Mouse (Mus musculus) heart, embryonic 15.5 days (tissue): ENCODE measurements at regions not wholly inside any gene's neighbourhood (a gene's known extent, or its start where the extent isn't known, plus 50 kb on each side); places are given as distances from the start of the nearest gene placed in this dataset.

Source experiments
- ATAC-seq: fragments of 200-750 bp; cut with Nextera tagmentation; replicated peaks from 2 replicates; pipeline ENCODE4 v1.8.0; 2017; ENCODE audit warnings: low read depth, moderate TSS enrichment; ENCODE audit not compliant: insufficient number of reproducible peaks, insufficient read depth, low FRiP score
- H3K27ac ChIP-seq: fragments of 300-500 bp; sonication (generic); 2 replicates; pipeline ENCODE4 v1.5.1; 2015; ENCODE audit warnings: mild to moderate bottlenecking, inconsistent platforms
- H3K27me3 ChIP-seq: fragments of 300-500 bp; sonication (generic); 2 replicates; pipeline ENCODE4 v1.6.1; 2015; ENCODE audit warnings: inconsistent platforms
- H3K36me3 ChIP-seq: fragments of 300-500 bp; sonication (generic); 2 replicates; pipeline ENCODE4 v1.6.1; 2015; ENCODE audit warnings: mild to moderate bottlenecking, inconsistent platforms
- H3K4me1 ChIP-seq: fragments of 300-500 bp; sonication (generic); replicated peaks from 2 replicates; pipeline ENCODE4 v1.6.1; 2015; ENCODE audit warnings: inconsistent platforms
- H3K4me2 ChIP-seq: fragments of 300-500 bp; sonication (generic); 2 replicates; pipeline ENCODE4 v1.6.1; 2015; ENCODE audit warnings: inconsistent platforms, mild to moderate bottlenecking, moderate library complexity
- H3K4me3 ChIP-seq: fragments of 300-500 bp; sonication (generic); 2 replicates; pipeline ENCODE4 v1.5.1; 2015; ENCODE audit warnings: mild to moderate bottlenecking, inconsistent platforms
- H3K9ac ChIP-seq: fragments of 300-500 bp; sonication (generic); 2 replicates; pipeline ENCODE4 v1.6.1; 2015; ENCODE audit warnings: mild to moderate bottlenecking, inconsistent platforms
- H3K9me3 ChIP-seq: fragments of 300-500 bp; sonication (generic); replicated peaks from 2 replicates; pipeline ENCODE4 v1.6.1; 2016; ENCODE audit warnings: inconsistent platforms
- WGBS: fragments of 180-500 bp; shearing (Covaris S2); methylation state at CpG from one replicate; pipeline ENCODE4 v1.1.7; 2015; ENCODE audit warnings: mixed read lengths; 5-methylcytosine and 5-hydroxymethylcytosine counted together

DNA sequence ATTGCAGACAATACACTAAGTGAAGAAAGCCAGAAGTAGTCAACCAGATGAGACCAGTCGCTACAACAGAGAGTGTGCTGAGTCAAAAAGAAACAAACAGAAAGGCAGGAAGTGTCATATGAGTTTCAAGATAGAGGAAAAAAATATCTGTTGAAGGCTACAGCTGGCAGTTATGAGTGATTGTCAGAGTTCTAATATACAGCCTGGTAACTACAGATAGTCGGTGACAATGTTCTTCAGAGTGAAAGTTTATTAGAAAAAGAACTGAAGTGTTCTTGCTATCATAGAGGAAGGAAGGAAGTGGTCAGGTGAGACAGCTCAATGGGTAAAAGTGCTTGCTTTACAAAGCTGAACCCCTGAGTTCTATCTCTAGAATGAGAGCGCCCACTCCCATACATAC, 499.1 kb downstream of the Adgrl2 start:
- Histone ChIP-seq H3K4me2 (no peak overlapping the region), H3K4me1 (no peaks in the 10 kb centered on the region), H3K27me3 (no peaks in the 10 kb centered on the region), H3K27ac (no peak overlapping the region), H3K4me3 (no peak overlapping the region), H3K9me3 (no peaks in the 10 kb centered on the region), H3K36me3 (no peaks in the 10 kb centered on the region), H3K9ac (no peak overlapping the region)
- ATAC-seq, result no peak
- WGBS, result 74% methylated on average over 3 of the region's 3 CpGs

DNA sequence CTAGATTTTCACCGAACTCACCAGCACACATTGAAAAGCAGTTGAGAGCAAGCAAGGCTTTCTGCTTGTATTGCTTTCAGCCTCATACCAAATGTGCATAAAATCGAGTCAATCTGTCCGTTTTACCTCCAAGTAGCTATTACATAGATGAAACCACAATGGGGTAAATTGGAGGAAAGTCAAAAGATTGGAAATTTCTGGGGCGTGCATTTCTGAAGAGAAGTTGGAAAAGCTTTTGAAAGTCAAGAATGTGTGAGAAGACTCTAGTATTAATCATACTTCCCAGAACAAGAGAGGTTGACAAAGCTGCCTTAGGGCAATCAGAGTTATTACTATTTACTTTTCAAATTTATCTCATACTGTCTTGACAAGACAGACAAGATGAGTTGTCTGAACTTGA, 501.2 kb downstream of the Adgrl2 start:
- H3K27ac ChIP-seq, result no peak overlapping the region
- WGBS, result 70% methylated on average over 4 of the region's 4 CpGs
- no peaks in the 10 kb centered on the region for H3K36me3 ChIP-seq
- H3K9ac ChIP-seq, result no peak overlapping the region
- H3K27me3 ChIP-seq, result no peaks in the 10 kb centered on the region
- H3K9me3 ChIP-seq, result no peaks in the 10 kb centered on the region
- no peak for ATAC-seq
- H3K4me3 ChIP-seq, result no peak overlapping the region
- H3K4me1 ChIP-seq, result no peaks in the 10 kb centered on the region
- H3K4me2 ChIP-seq, result no peak overlapping the region

DNA sequence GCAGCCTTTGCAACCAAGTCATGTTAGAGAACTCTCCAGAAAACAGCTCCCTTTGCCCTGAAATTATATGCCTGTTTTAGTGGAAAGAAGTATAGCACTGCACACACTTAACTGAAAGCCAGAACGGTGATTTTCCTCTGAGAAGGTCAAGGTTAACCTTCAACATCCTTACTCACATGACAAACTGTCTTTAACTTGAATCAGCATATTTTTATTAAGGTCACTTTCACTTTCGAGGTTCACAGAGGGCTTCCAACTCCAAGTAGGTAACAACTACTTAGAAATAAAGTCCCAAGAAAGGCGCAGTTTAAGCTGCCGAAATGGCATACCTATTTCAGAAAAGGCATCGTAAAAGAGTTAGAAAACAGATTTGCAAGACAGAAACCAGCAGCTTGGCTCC, 502.4 kb downstream of the Adgrl2 start:
- no peaks in the 10 kb centered on the region for H3K9me3 ChIP-seq
- H3K4me3 ChIP-seq, result no peak overlapping the region
- no peak overlapping the region for H3K9ac ChIP-seq
- H3K4me2 ChIP-seq, result no peak overlapping the region
- H3K4me1 ChIP-seq, result no peaks in the 10 kb centered on the region
- no peaks in the 10 kb centered on the region for H3K27me3 ChIP-seq
- 79% methylated on average over 5 of the region's 5 CpGs for WGBS
- H3K27ac ChIP-seq, result no peak overlapping the region
- no peaks in the 10 kb centered on the region for H3K36me3 ChIP-seq
- ATAC-seq, result no peak

DNA sequence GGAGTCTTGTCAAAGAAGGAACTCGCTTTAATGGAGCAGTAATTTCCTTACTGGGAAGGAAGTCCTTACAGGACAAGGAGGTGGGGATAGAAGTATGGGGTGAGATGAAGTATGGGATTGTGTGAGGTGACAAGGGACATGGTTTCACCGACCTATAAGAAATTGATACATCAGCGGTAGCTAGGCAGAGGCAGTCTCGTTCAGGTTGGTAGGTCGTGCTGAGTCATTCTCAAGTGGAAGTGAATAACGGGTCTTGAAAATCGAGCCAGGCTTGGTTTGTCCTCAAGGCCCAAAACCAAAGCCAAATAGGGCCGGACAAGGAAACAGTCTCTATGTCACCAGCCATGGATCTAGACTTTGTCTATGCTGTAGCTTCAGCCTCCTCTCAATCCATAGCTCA, 514.5 kb downstream of the Adgrl2 start:
- Histone ChIP-seq H3K4me2 (no peak overlapping the region), H3K4me3 (no peak overlapping the region), H3K4me1 (no peaks in the 10 kb centered on the region), H3K36me3 (no peaks in the 10 kb centered on the region), H3K27me3 (no peaks in the 10 kb centered on the region), H3K9ac (no peak overlapping the region), H3K27ac (no peak overlapping the region), H3K9me3 (no peaks in the 10 kb centered on the region)
- no peak for ATAC-seq
- WGBS, result 84% methylated on average over 8 of the region's 8 CpGs

DNA sequence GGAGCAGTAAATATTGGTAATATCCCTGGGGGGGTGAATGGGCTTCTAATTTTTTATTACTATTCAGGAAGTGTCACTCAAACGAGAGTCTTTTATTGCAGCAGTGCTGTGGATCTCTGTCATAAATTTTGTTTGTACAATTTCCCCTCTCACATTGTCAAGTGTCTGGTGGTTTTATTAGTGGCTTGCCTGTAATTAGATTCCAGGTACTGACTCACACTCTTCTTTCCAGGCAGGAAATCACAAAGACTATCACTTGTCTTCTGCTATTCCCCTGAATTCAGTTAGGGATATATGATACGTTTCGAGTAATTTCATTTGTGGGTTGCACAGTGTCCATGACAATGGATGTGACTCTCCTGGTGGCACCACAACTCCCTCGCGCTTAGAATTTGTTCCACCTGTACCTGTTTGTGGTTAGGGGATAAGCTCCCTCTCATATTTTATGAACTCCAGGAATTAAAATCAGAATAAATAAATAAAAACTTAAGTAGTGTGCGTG, 517.4 kb downstream of the Adgrl2 start:
- H3K27ac ChIP-seq, result no peak overlapping the region
- no peaks in the 10 kb centered on the region for H3K4me1 ChIP-seq
- WGBS, result 86% methylated on average over 6 of the region's 6 CpGs
- H3K4me3 ChIP-seq, result no peak overlapping the region
- no peaks in the 10 kb centered on the region for H3K9me3 ChIP-seq
- no peak overlapping the region for H3K4me2 ChIP-seq
- H3K27me3 ChIP-seq, result no peaks in the 10 kb centered on the region
- ATAC-seq, result no peak
- no peaks in the 10 kb centered on the region for H3K36me3 ChIP-seq
- no peak overlapping the region for H3K9ac ChIP-seq

DNA sequence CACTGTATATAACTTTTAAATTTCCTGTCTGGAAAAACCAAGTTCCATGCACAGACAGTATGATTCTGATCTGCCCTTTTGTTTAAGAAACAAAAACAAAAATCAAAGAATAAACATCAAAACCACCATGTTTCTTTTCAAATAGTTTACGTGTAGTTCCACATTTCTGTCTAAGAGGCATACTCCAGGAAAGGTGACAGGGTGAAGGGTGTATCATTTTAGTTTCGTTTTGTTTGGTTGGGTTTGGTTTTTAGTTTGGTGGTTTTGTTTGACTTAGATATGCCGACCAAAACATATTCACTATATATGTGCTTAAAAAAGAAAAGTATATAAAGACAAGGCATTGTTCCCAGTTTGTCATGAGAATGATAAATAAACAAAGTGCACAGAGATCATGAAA, 524.9 kb downstream of the Adgrl2 start:
- Histone ChIP-seq H3K4me3 (no peak overlapping the region), H3K4me2 (no peak overlapping the region), H3K27ac (no peak overlapping the region), H3K9me3 (no peaks in the 10 kb centered on the region), H3K36me3 (no peaks in the 10 kb centered on the region), H3K9ac (no peak overlapping the region), H3K27me3 (no peaks in the 10 kb centered on the region), H3K4me1 (no peaks in the 10 kb centered on the region)
- WGBS, result 77% methylated on average over 3 of the region's 3 CpGs
- ATAC-seq, result no peak

DNA sequence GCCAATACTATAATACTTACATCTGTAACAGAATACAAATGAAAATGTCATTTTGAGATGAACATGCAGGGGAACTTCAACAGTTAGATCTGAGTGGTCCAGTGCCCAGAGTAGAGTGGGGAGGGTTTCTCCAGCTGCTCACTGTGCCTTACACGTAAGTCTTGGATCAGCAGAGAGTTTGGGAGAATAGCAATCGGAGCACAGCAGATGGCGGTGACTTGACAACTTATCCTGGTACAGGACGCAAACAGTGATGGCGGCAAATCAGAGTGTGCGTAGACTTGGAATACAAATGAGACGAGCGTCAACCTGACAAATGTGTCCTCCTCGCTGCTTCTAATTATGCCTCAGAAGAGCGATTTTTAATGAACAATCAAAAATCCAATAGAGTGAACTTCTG, 527.6 kb downstream of the Adgrl2 start:
- Histone ChIP-seq H3K4me1 (no peaks in the 10 kb centered on the region), H3K9me3 (no peaks in the 10 kb centered on the region), H3K27ac (no peak overlapping the region), H3K4me3 (no peak overlapping the region), H3K36me3 (no peaks in the 10 kb centered on the region), H3K4me2 (no peak overlapping the region), H3K27me3 (no peaks in the 10 kb centered on the region), H3K9ac (no peak overlapping the region)
- WGBS, result 86% methylated on average over 10 of the region's 10 CpGs
- no peak for ATAC-seq

DNA sequence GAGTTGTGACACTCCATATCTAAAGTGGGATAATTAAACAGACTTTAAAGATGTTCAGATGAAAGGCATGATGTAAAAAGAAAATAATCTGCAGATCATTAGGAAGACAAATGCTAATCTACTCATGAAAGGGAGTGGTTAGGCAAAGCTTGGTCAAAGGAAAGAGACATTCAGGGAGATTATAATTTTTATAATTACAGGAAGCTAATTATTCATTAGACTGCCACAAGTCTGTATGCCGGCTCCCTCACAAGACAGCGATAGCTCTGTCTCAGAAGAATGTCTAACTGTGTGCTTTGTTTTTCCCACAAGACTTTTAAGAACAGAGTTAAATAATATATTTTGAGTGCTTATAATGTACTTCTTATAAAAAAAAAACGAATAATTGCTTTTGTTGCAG, 541.5 kb downstream of the Adgrl2 start:
- H3K36me3 ChIP-seq, result no peaks in the 10 kb centered on the region
- H3K4me1 ChIP-seq, result no peaks in the 10 kb centered on the region
- H3K27me3 ChIP-seq, result peaks cover 20% of the 10 kb centered on the region
- H3K9me3 ChIP-seq, result no peaks in the 10 kb centered on the region
- no peak overlapping the region for H3K4me2 ChIP-seq
- H3K4me3 ChIP-seq, result no peak overlapping the region
- no peak overlapping the region for H3K27ac ChIP-seq
- no peak overlapping the region for H3K9ac ChIP-seq
- 71% methylated on average over 3 of the region's 3 CpGs for WGBS
- ATAC-seq, result no peak

DNA sequence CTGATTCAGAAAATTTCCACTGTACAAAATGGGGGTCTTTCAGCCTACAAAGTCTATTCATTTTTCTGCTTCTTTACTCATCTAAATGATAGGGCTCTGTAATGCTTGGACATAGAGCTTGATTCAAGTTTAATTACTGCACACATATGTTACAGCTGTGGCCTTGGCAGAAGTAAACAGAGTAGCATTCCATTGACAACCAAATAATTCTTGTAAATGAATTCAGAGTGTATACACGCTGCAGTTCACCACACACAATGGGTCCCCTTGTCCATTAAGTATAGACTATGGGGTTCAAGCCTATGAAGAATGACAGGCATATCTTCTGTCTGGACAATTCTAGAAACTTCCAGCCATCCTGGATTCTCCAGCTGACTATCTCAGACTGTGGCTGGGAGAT, 541.9 kb downstream of the Adgrl2 start:
- no peak overlapping the region for H3K4me2 ChIP-seq
- 68% methylated on average over 1 of the region's 1 CpGs for WGBS
- ATAC-seq, result no peak

DNA sequence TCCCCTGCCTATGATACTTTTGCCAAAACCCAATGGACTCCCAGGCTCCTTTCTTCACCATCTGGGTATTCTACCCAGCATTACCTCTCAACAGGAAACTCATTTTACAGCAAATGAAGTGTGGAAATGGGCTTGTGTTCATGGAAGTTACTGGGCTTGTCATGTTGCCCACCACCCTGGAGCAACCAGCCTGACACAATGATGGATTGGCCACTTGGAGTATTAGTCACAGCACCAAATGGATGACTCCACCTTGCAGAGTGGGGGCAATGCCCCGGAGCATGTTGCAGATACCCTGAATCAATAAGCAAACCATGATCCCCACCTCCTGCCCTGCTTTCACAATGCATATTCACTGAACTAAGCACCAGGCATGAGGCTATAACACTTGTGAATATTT, 543.5 kb downstream of the Adgrl2 start:
- H3K4me1 ChIP-seq, result no peaks in the 10 kb centered on the region
- no peaks in the 10 kb centered on the region for H3K9me3 ChIP-seq
- no peaks in the 10 kb centered on the region for H3K36me3 ChIP-seq
- no peak overlapping the region for H3K4me2 ChIP-seq
- peaks cover 27% of the 10 kb centered on the region for H3K27me3 ChIP-seq
- H3K9ac ChIP-seq, result no peak overlapping the region
- H3K4me3 ChIP-seq, result no peak overlapping the region
- H3K27ac ChIP-seq, result no peak overlapping the region
- WGBS, result 70% methylated on average over 1 of the region's 1 CpGs
- ATAC-seq, result no peak

More for the DNA sequence above, 541.9 kb downstream of the Adgrl2 start:
- Histone ChIP-seq H3K27me3 (peaks cover 22% of the 10 kb centered on the region), H3K9me3 (no peaks in the 10 kb centered on the region), H3K27ac (no peak overlapping the region), H3K4me3 (no peak overlapping the region), H3K4me1 (no peaks in the 10 kb centered on the region), H3K36me3 (no peaks in the 10 kb centered on the region), H3K9ac (no peak overlapping the region)

DNA sequence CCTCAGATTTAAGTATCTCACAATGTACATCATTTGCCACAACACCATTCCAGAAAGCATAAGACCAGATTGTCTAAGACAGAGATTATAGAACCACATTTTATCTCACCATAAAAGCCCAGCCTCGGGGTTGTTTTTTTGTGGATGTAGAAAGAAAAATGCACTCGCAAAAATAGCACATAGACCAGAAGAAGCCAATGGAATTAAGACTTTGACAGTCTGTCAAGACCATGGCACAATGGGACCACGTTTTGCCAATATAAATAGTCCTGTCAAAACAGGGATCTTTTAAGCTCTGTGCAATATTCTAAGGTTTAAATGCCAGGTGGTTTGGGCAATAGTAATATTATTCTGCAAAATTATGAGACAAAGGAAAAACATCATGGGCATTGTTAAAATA, 547.3 kb downstream of the Adgrl2 start:
- H3K9ac ChIP-seq, result no peak overlapping the region
- H3K4me3 ChIP-seq, result no peak overlapping the region
- WGBS, result 57% methylated on average over 3 of the region's 3 CpGs
- no peak overlapping the region for H3K27ac ChIP-seq
- H3K9me3 ChIP-seq, result no peaks in the 10 kb centered on the region
- H3K4me2 ChIP-seq, result no peak overlapping the region
- H3K36me3 ChIP-seq, result no peaks in the 10 kb centered on the region
- H3K27me3 ChIP-seq, result peaks cover 45% of the 10 kb centered on the region
- ATAC-seq, result no peak
- H3K4me1 ChIP-seq, result no peaks in the 10 kb centered on the region

DNA sequence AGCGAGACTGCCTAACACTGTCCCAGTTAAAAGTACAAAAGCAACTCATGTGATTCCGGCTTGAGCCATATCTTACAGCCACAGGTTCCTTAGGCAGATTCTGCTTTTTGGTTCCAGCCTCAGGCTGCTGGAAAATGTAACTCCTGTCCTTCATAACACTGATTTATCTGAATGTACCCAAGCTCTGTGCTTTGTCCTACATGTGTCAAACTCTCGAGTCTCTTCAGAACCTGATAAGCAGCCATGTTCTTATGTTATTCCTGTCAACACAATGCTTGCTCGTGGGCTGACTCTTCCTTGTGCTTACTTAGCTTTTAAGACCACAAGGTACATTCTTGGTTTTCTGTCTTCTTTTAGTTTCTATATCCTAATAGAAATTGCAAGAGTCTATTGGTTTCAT, 556.3 kb downstream of the Adgrl2 start:
- no peak overlapping the region for H3K4me2 ChIP-seq
- H3K4me1 ChIP-seq, result no peaks in the 10 kb centered on the region
- WGBS, result 41% methylated on average over 4 of the region's 4 CpGs
- H3K4me3 ChIP-seq, result no peak overlapping the region
- H3K36me3 ChIP-seq, result no peaks in the 10 kb centered on the region
- no peak for ATAC-seq
- no peaks in the 10 kb centered on the region for H3K9me3 ChIP-seq
- no peak overlapping the region for H3K9ac ChIP-seq
- peaks cover 65% of the 10 kb centered on the region for H3K27me3 ChIP-seq
- H3K27ac ChIP-seq, result no peak overlapping the region; the same call in 1 of the 2 replicates
